Mouse (Mus musculus): Measurements from ENCODE around the gene Gm10277.
"Not testable (repeated sequence)": the region's sequence is repeated elsewhere in the genome, so short reads cannot be mapped to it uniquely, and the experiment has no call there.

Gene Gm10277

GRCm38 (mm10) chr11:77775701-77776400 lies 11.7 kb downstream of the Gm10277 start:
- DNase-seq (ENCODE audit: extremely low spot score, low read depth, low spot score) = no peak

- DNase-seq (ENCODE audit: extremely low spot score, low read depth, low spot score) = no peak
These were observed 15.5 kb downstream of the Gm10277 start for GRCm38 (mm10) chr11:77771879-77772713.

- no peak for DNase-seq (ENCODE audit: extremely low spot score, low read depth, low spot score)
These were observed 17.2 kb downstream of the Gm10277 start for GRCm38 (mm10) chr11:77770346-77770745.

- no peak for DNase-seq (ENCODE audit: extremely low spot score, low read depth, low spot score)
These were observed 18.1 kb downstream of the Gm10277 start for GRCm38 (mm10) chr11:77769496-77769895.

- DNase-seq (ENCODE audit: extremely low spot score, low read depth, low spot score) = no peak
These were observed 21.1 kb downstream of the Gm10277 start for GRCm38 (mm10) chr11:77766351-77767001.

- DNase-seq (ENCODE audit: extremely low spot score, low read depth, low spot score) = no peak
These were observed 22.1 kb downstream of the Gm10277 start for GRCm38 (mm10) chr11:77765459-77765777.

GRCm38 (mm10) chr11:77764694-77765458 lies 22.7 kb downstream of the Gm10277 start:
- DNase-seq (ENCODE audit: extremely low spot score, low read depth, low spot score) = no peak

- DNase-seq (ENCODE audit: extremely low spot score, low read depth, low spot score) = no peak
These were observed 23.7 kb downstream of the Gm10277 start for GRCm38 (mm10) chr11:77763673-77764340.

GRCm38 (mm10) chr11:77762783-77763672 lies 24.5 kb downstream of the Gm10277 start, which contains the start of gene Myo18a:
Myo18a (plus strand) TSS chr11:77763246.
- no peak for DNase-seq (ENCODE audit: extremely low spot score, low read depth, low spot score)

GRCm38 (mm10) chr11:77760031-77760430 lies 27.5 kb downstream of the Gm10277 start:
- no peak for DNase-seq (ENCODE audit: extremely low spot score, low read depth, low spot score)

- no peak for DNase-seq (ENCODE audit: extremely low spot score, low read depth, low spot score)
These were observed 34.1 kb downstream of the Gm10277 start for GRCm38 (mm10) chr11:77753469-77753868.

- no peak for DNase-seq (ENCODE audit: extremely low spot score, low read depth, low spot score)
These were observed 35.0 kb downstream of the Gm10277 start for GRCm38 (mm10) chr11:77752525-77752924.

- DNase-seq (ENCODE audit: extremely low spot score, low read depth, low spot score) = no peak
These were observed 38.6 kb downstream of the Gm10277 start for GRCm38 (mm10) chr11:77748996-77749395.

GRCm38 (mm10) chr11:77747103-77747502 lies 40.4 kb downstream of the Gm10277 start:
- DNase-seq (ENCODE audit: extremely low spot score, low read depth, low spot score) = not testable (repeated sequence)

- DNase-seq (ENCODE audit: extremely low spot score, low read depth, low spot score) = no peak
These were observed 40.9 kb downstream of the Gm10277 start for GRCm38 (mm10) chr11:77746652-77747051.

- no peak for DNase-seq (ENCODE audit: extremely low spot score, low read depth, low spot score)
These were observed 43.6 kb downstream of the Gm10277 start for GRCm38 (mm10) chr11:77743966-77744365.

- no peak for DNase-seq (ENCODE audit: extremely low spot score, low read depth, low spot score)
These were observed 49.0 kb downstream of the Gm10277 start for GRCm38 (mm10) chr11:77738555-77738954.

- DNase-seq (ENCODE audit: extremely low spot score, low read depth, low spot score) = peak; percentile 73
These were observed 50.3 kb downstream of the Gm10277 start for GRCm38 (mm10) chr11:77737289-77737688.

Measured in hindlimb bud, embryonic 11.5 days (tissue).